Mouse (Mus musculus): Measurements from ENCODE around the gene Rbbp5.

- no peak for TF ChIP-seq CHD1 (IDR thresholded peaks at IDR 0.05; ENCODE audit: low read depth, low read length)
- TF ChIP-seq MXI1 (IDR thresholded peaks at IDR 0.05; ENCODE audit: low read depth, low read length) = no peak
- TF ChIP-seq ZMIZ1 (IDR thresholded peaks at IDR 0.05; ENCODE audit: low read depth, low read length) = no peak
- TF ChIP-seq TBP (IDR thresholded peaks at IDR 0.05; ENCODE audit: low read depth, low read length) = no peak
- TF ChIP-seq EP300 (IDR thresholded peaks at IDR 0.05; ENCODE audit: low read depth in 1 of 2, low read length in 2 of 2) = no peak
- no peak for TF ChIP-seq ZC3H11A (IDR thresholded peaks at IDR 0.05; ENCODE audit: low read depth, low read length)
- TF ChIP-seq CTCF (IDR thresholded peaks at IDR 0.05 in 2 of 3, conservative IDR thresholded peaks at IDR 0.05 in 1 of 3; ENCODE audit: control insufficient read depth in 1 of 3, insufficient read depth in 1 of 3, low read depth in 2 of 3, low read length in 3 of 3, poor library complexity in 1 of 3, severe bottlenecking in 1 of 3) = no peak
- TF ChIP-seq CHD2 (IDR thresholded peaks at IDR 0.05; ENCODE audit: low read length) = no peak
- TF ChIP-seq TAL1 (IDR thresholded peaks at IDR 0.05; ENCODE audit: low read length) = no peak
- no peak for TF ChIP-seq SIN3A (IDR thresholded peaks at IDR 0.05; ENCODE audit: low read length)
- TF ChIP-seq TCF12 (IDR thresholded peaks at IDR 0.05; ENCODE audit: low read depth, low read length) = no peak
Measured at GRCm38 (mm10) chr1:132430818-132431217, 46.3 kb upstream of the Rbbp5 start.

Data from MEL (cell line).